Comparison of ENCODE assay signal across 18 mouse cellular contexts in the genomic region with DNA sequence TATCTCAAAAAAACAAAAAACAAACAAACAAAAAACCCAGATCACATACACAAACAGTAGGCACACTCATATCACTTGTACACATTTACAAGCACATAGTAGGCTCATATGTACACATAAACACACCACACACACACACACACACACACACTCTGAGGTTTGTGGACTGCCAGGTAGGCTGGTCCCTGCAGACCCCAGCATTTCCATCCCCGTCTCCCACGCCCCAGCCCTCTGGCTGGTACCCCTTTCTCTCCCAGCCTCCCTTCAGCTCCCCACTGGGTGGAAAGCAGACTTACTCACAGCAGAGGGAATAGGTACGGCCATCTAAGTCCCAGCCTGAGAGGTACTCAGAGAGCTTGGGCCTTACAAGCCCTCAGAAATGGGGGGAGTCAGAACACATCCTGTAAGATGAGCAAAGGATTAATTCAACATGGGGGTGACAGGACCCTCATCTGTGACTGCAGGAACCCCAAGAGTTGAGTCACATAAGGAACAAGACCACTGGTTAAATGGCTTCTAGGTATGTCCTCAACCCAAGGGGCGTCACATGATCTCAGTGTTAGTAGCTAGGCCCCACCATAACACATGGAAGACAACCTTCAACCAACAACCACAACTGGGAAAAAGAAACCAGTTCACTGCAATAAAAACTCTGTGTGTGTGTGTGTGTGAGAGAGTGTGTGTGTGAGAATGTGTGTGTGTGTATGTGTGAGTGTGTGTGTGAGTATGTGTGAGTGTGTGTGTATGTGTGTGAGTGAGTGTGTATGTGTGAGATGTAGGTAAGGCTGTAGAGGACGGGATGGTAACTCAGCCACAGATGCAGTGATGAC. TPM values are rescaled to one million over a fixed set of nuclear protein-coding genes. Genes with fewer than 3 reads are reported as not detected.
DNase-seq lines count a peak whose midpoint lies in the region; ATAC-seq and TF ChIP-seq lines count a peak whose summit lies in the region.
"Had no signal": no experiment of that assay in that cellular context is flagged by ENCODE, and none has a peak within 500 bp of the region (broad histone marks: within the 10 kb centered on the region; RNA-seq: fewer than 3 reads in every experiment).

No protein-coding gene starts in this region.

- H3K4me3 ChIP-seq in heart, embryonic 12.5 days: no peak overlapping the region
- no peak overlapping the region for H3K4me3 ChIP-seq in liver, adult 2 months (ENCODE audit: insufficient read depth, low read depth, low read length)
- H3K4me3 ChIP-seq in liver, embryonic 12.5 days: no peak overlapping the region
- no peak overlapping the region for H3K4me3 ChIP-seq in MEL (ENCODE audit: control insufficient read depth in 1 of 2, insufficient read depth in 1 of 2, low read depth in 2 of 2, low read length in 2 of 2)
- no peak overlapping the region for H3K4me3 ChIP-seq in myocyte
- H3K4me3 ChIP-seq: embryonic facial prominence, embryonic 12.5 days; forebrain, embryonic 15.5 days; limb, embryonic 15.5 days; neural tube, embryonic 15.5 days had no signal

- no peak for DNase-seq in heart, adult 8-10 months (ENCODE audit: low spot score)
- peak; percentile 49 for DNase-seq in liver, adult 2 months (ENCODE audit: extremely low read depth, low read depth, low spot score)
- no peak for DNase-seq in MEL (ENCODE audit: low read depth, low spot score)
- DNase-seq in thymus, adult 18-20 months: no peak
- DNase-seq: adrenal gland, adult 2 months; cerebellum, postnatal 10 days; kidney, adult 11 months; kidney, postnatal 25 days; liver, postnatal 0 days; midbrain, embryonic 14.5 days; thymus, postnatal 4 days had no signal

- peak overlapping the region; percentile 35; the same call in 1 of the 2 replicates for H3K9ac ChIP-seq in heart, embryonic 12.5 days
- peak overlapping the region; percentile 61 for H3K9ac ChIP-seq in liver, adult 2 months (ENCODE audit: low read depth, low read length)
- no peak overlapping the region for H3K9ac ChIP-seq in liver, embryonic 12.5 days
- H3K9ac ChIP-seq in MEL (ENCODE audit: control insufficient read depth, low read depth, low read length, poor library complexity, severe bottlenecking): no peak overlapping the region
- H3K9ac ChIP-seq: embryonic facial prominence, embryonic 12.5 days; forebrain, embryonic 15.5 days; limb, embryonic 15.5 days; liver, postnatal 0 days; neural tube, embryonic 15.5 days had no signal

- no peak overlapping the region for H3K27ac ChIP-seq in heart, embryonic 12.5 days (ENCODE audit: poor library complexity, severe bottlenecking)
- peak overlapping the region; percentile 60 for H3K27ac ChIP-seq in liver, adult 2 months (replicated peaks; ENCODE audit: insufficient read depth, low read depth, low read length)
- H3K27ac ChIP-seq in liver, embryonic 12.5 days: no peak overlapping the region; the same call in 1 of the 2 replicates
- no peak overlapping the region for H3K27ac ChIP-seq in MEL (ENCODE audit: control insufficient read depth, low read depth, low read length)
- H3K27ac ChIP-seq: embryonic facial prominence, embryonic 12.5 days; forebrain, embryonic 15.5 days; limb, embryonic 15.5 days; neural tube, embryonic 15.5 days had no signal

- 0 out of 2 replicates have a peak, but pooled peaks cover 5% of the 10 kb centered on the region for H3K36me3 ChIP-seq in heart, embryonic 12.5 days
- H3K36me3 ChIP-seq in liver, adult 2 months (ENCODE audit: control insufficient read depth, insufficient read depth, low read length): peaks cover 45% of the 10 kb centered on the region
- H3K36me3 ChIP-seq in liver, embryonic 12.5 days: peaks cover 4% of the 10 kb centered on the region
- peaks cover 0 to 16% of the 10 kb centered on the region in 2 experiments; a peak in 3 of 4 replicates for H3K36me3 ChIP-seq in MEL (ENCODE audit: control insufficient read depth in 1 of 2, insufficient read depth in 2 of 2, low read length in 2 of 2)
- H3K36me3 ChIP-seq in myocyte (ENCODE audit: control insufficient read depth, insufficient read depth): peaks cover 40% of the 10 kb centered on the region
- H3K36me3 ChIP-seq: embryonic facial prominence, embryonic 12.5 days; forebrain, embryonic 15.5 days; neural tube, embryonic 15.5 days had no signal

- no peak overlapping the region for H3K4me2 ChIP-seq in heart, embryonic 12.5 days
- H3K4me2 ChIP-seq in liver, embryonic 12.5 days: no peak overlapping the region
- peak overlapping the region; percentile 31 for H3K4me2 ChIP-seq in myocyte (ENCODE audit: low read depth)
- H3K4me2 ChIP-seq: embryonic facial prominence, embryonic 12.5 days; forebrain, embryonic 15.5 days; limb, embryonic 15.5 days; neural tube, embryonic 15.5 days had no signal

- no peak overlapping the region for H3ac ChIP-seq in myocyte (ENCODE audit: control insufficient read depth, insufficient read length)

- TF ChIP-seq RAD21 in MEL (IDR thresholded peaks at IDR 0.05; ENCODE audit: low read depth, low read length): no peak

- H3K27me3 ChIP-seq in heart, embryonic 12.5 days (replicated peaks): no peaks in the 10 kb centered on the region
- H3K27me3 ChIP-seq in liver, adult 2 months (ENCODE audit: control insufficient read depth, insufficient read depth, low read length): no peaks in the 10 kb centered on the region
- H3K27me3 ChIP-seq in liver, embryonic 12.5 days (replicated peaks): no peaks in the 10 kb centered on the region
- H3K27me3 ChIP-seq in MEL (ENCODE audit: control insufficient read depth in 1 of 2, insufficient read depth in 2 of 2, low read length in 2 of 2) (no peaks in the 10 kb centered on the region), myocyte (ENCODE audit: control insufficient read depth, insufficient read depth, insufficient read length) (no peaks in the 10 kb centered on the region)
- H3K27me3 ChIP-seq: embryonic facial prominence, embryonic 12.5 days; forebrain, embryonic 15.5 days; limb, embryonic 15.5 days; neural tube, embryonic 15.5 days had no signal

- TF ChIP-seq CTCF in liver, adult 2 months (IDR thresholded peaks at IDR 0.05; ENCODE audit: low read depth, low read length): no peak
- TF ChIP-seq CTCF in MEL (IDR thresholded peaks at IDR 0.05 in 2 of 3, conservative IDR thresholded peaks at IDR 0.05 in 1 of 3; ENCODE audit: control insufficient read depth in 1 of 3, insufficient read depth in 1 of 3, low read depth in 2 of 3, low read length in 3 of 3, poor library complexity in 1 of 3, severe bottlenecking in 1 of 3): no peak

- H3K79me2 ChIP-seq in liver, adult 2 months (ENCODE audit: control insufficient read depth, insufficient read depth, low read length): no peaks in the 10 kb centered on the region
- H3K79me2 ChIP-seq in MEL (ENCODE audit: control insufficient read depth, insufficient read depth, low read length, poor library complexity) (no peaks in the 10 kb centered on the region), myocyte (ENCODE audit: control insufficient read depth, insufficient read depth) (peaks cover 14% of the 10 kb centered on the region)

- no peak for TF ChIP-seq POLR2A in liver, adult 2 months (IDR thresholded peaks at IDR 0.05; ENCODE audit: extremely low read depth, insufficient read depth, low read length)
- no peak for TF ChIP-seq POLR2A in MEL (IDR thresholded peaks at IDR 0.05; ENCODE audit: control insufficient read depth in 1 of 2, insufficient read depth in 1 of 2, low read depth in 1 of 2, low read length in 2 of 2, poor library complexity in 1 of 2)
- peak; percentile 69 for TF ChIP-seq POLR2A in myocyte (IDR thresholded peaks at IDR 0.05; ENCODE audit: insufficient read length, low read depth)

- 86% methylated on average over 5 of the region's 5 CpGs for WGBS in heart, embryonic 12.5 days
- 74% methylated on average over 5 of the region's 5 CpGs for WGBS in liver, adult 2 months
- WGBS in liver, embryonic 12.5 days (ENCODE audit: insufficient replicate concordance): 79% methylated on average over 5 of the region's 5 CpGs

- peaks cover 67% of the 10 kb centered on the region for H3K4me1 ChIP-seq in heart, embryonic 12.5 days (replicated peaks)
- H3K4me1 ChIP-seq in liver, adult 2 months (ENCODE audit: control insufficient read depth, insufficient read depth, low read length): peaks cover 39% of the 10 kb centered on the region
- peaks cover 44% of the 10 kb centered on the region for H3K4me1 ChIP-seq in liver, embryonic 12.5 days
- H3K4me1 ChIP-seq in MEL (ENCODE audit: control insufficient read depth in 1 of 2, insufficient read depth in 2 of 2, low read length in 2 of 2): no peaks in the 10 kb centered on the region

- no peaks in the 10 kb centered on the region for H3K9me3 ChIP-seq in heart, embryonic 12.5 days (replicated peaks)
- no peaks in the 10 kb centered on the region for H3K9me3 ChIP-seq in liver, embryonic 12.5 days (replicated peaks)
- no peaks in the 10 kb centered on the region for H3K9me3 ChIP-seq in MEL (replicated peaks; ENCODE audit: insufficient read depth, low read length)
- H3K9me3 ChIP-seq: embryonic facial prominence, embryonic 12.5 days; forebrain, embryonic 15.5 days; limb, embryonic 15.5 days; neural tube, embryonic 15.5 days had no signal

- no peak for ATAC-seq in heart, embryonic 12.5 days (ENCODE audit: insufficient number of reproducible peaks, low FRiP score)
- ATAC-seq in liver, embryonic 12.5 days: no peak
- ATAC-seq: forebrain, embryonic 15.5 days; liver, postnatal 0 days had no signal

- no peak for TF ChIP-seq EP300 in MEL (IDR thresholded peaks at IDR 0.05; ENCODE audit: low read depth in 1 of 2, low read length in 2 of 2)

RNA-seq across cellular contexts. Expression of a gene that starts 49.0 kb away (rescaled TPM):
- 33.7 and 34.2 TPM in 2 replicates for polyA plus RNA-seq in heart, embryonic 12.5 days (2016; fragmentation: Nextera tagmentation; extraction: Ambion mirVana)
- 1 to 10 TPM; 7.1 to 8.1 (median 7.5) TPM for total RNA-seq in heart, adult 8-10 months (2022)
- 5.2 and 5.9 TPM in 2 replicates for total RNA-seq in liver, adult 2 months (2014; rRNA removed)
- polyA plus RNA-seq in liver, adult 2 months (2012; rRNA removed): 10.3 and 14.2 TPM in 2 replicates
- polyA plus RNA-seq in liver, embryonic 12.5 days (2016; fragmentation: Nextera tagmentation; extraction: Ambion mirVana): 22.1 and 24.2 TPM in 2 replicates
- 20.8 and 22.8 TPM in 2 replicates for total RNA-seq in MEL (2012; rRNA removed)
- 10 to 100 TPM in 1 of 2 experiments, not detected in 1; 34.4 TPM for polyA plus RNA-seq in MEL (2012; ENCODE audit: insufficient read depth in 1 of 2, insufficient read length in 2 of 2, low read depth in 1 of 2, low replicate concordance in 2 of 2, missing spikeins in 1 of 2)
- 22.3 TPM for polyA plus RNA-seq in myocyte (2012; fragmentation: generic; extraction: Trizol)

RNA-seq across cellular contexts. Expression of a gene that starts 51.5 kb away (rescaled TPM):
- polyA plus RNA-seq in heart, embryonic 12.5 days (2016; fragmentation: Nextera tagmentation; extraction: Ambion mirVana): 3.5 and 3.9 TPM in 2 replicates
- 1 to 10 TPM; 2.4 to 3.8 (median 2.8) TPM for total RNA-seq in heart, adult 8-10 months (2022)
- total RNA-seq in liver, adult 2 months (2014; rRNA removed): 8.6 and 13.0 TPM in 2 replicates
- polyA plus RNA-seq in liver, adult 2 months (2012; rRNA removed): 52.8 and 57.7 TPM in 2 replicates
- 7.5 and 7.7 TPM in 2 replicates for polyA plus RNA-seq in liver, embryonic 12.5 days (2016; fragmentation: Nextera tagmentation; extraction: Ambion mirVana)
- 20.7 and 23.5 TPM in 2 replicates for total RNA-seq in MEL (2012; rRNA removed)
- polyA plus RNA-seq in MEL (2012; ENCODE audit: insufficient read depth in 1 of 2, insufficient read length in 2 of 2, low read depth in 1 of 2, low replicate concordance in 2 of 2, missing spikeins in 1 of 2) (10 to 100 TPM in 1 of 2 experiments, not detected in 1; 30.7 TPM), myocyte (2012; fragmentation: generic; extraction: Trizol) (5.2 TPM)

RNA-seq across cellular contexts. Expression of a gene that starts 54.9 kb away (rescaled TPM):
- 68.1 and 68.9 TPM in 2 replicates for polyA plus RNA-seq in heart, embryonic 12.5 days (2016; fragmentation: Nextera tagmentation; extraction: Ambion mirVana)
- 10 to 100 TPM; 63.3 to 70.6 (median 67.2) TPM for total RNA-seq in heart, adult 8-10 months (2022)
- total RNA-seq in liver, adult 2 months (2014; rRNA removed): 28.9 and 35.9 TPM in 2 replicates
- 40.9 and 46.6 TPM in 2 replicates for polyA plus RNA-seq in liver, adult 2 months (2012; rRNA removed)
- 38.3 and 39.7 TPM in 2 replicates for polyA plus RNA-seq in liver, embryonic 12.5 days (2016; fragmentation: Nextera tagmentation; extraction: Ambion mirVana)
- 35.5 and 36.0 TPM in 2 replicates for total RNA-seq in MEL (2012; rRNA removed)
- polyA plus RNA-seq in MEL (2012; ENCODE audit: insufficient read depth in 1 of 2, insufficient read length in 2 of 2, low read depth in 1 of 2, low replicate concordance in 2 of 2, missing spikeins in 1 of 2): 10 to 100 TPM in 1 of 2 experiments, not detected in 1; 64.1 TPM
- 73.5 TPM for polyA plus RNA-seq in myocyte (2012; fragmentation: generic; extraction: Trizol)

Comparison
In these comparisons a context has a peak if more than half of its experiments do, and no peak if none do; other contexts are left out.
1. H3K9ac ChIP-seq: peak in heart, embryonic 12.5 days (single experiment) and liver, adult 2 months (single experiment); none in liver, embryonic 12.5 days (single experiment) and MEL (single experiment).